16 mouse cellular contexts compared by ENCODE assay signal in the genomic region with DNA sequence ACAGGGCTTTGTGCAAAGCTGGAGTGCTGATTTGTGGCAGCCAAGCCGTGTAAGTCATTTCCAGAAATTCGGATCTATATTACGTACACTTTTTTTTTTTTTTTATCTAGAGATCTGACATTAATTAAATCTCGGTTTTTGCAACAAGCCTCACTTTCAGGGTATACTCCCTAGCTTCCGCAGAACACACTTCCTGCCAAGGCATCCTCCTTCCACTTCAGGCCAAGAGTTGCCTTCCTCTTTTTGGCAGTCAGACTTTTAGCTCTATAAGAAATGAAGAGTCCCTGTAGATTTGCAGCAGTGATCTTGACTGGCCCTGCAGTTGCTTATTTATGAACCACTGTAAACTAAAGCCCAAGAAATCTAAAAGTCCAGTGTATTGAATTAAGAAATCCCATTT. TPM values are rescaled to one million over a fixed set of nuclear protein-coding genes. Genes with fewer than 3 reads are reported as not detected.
A peak's percentile ranks its signal among the peaks of the same experiment; 100 is the strongest.
DNase-seq lines count a peak whose midpoint lies in the region; ATAC-seq and TF ChIP-seq lines count a peak whose summit lies in the region.
"Had no signal": no experiment of that assay in that cellular context is flagged by ENCODE, and none has a peak within 500 bp of the region (broad histone marks: within the 10 kb centered on the region; RNA-seq: fewer than 3 reads in every experiment).

No protein-coding gene starts in this region.

- 73% methylated on average over 5 of the region's 5 CpGs for WGBS in forebrain, embryonic 16.5 days
- WGBS in forebrain, embryonic 10.5 days: 93% methylated on average over 5 of the region's 5 CpGs
- WGBS in liver, adult 2 months: 76% methylated on average over 5 of the region's 5 CpGs
- 53% methylated on average over 5 of the region's 5 CpGs for WGBS in liver, embryonic 11.5 days
- WGBS in macrophage (ENCODE audit: missing documents): 0% methylated on average over 5 of the region's 5 CpGs

- no peaks in the 10 kb centered on the region for H3K4me1 ChIP-seq in forebrain, embryonic 16.5 days (replicated peaks; ENCODE audit: control insufficient read depth, insufficient read depth, low read length)
- H3K4me1 ChIP-seq in forebrain, embryonic 10.5 days: no peaks in the 10 kb centered on the region
- H3K4me1 ChIP-seq in liver, adult 2 months (ENCODE audit: control insufficient read depth, insufficient read depth, low read length): peaks cover 5% of the 10 kb centered on the region; the same call in 1 of the 2 replicates
- no peaks in the 10 kb centered on the region; the same call in 1 of the 2 replicates for H3K4me1 ChIP-seq in liver, embryonic 11.5 days (replicated peaks; ENCODE audit: control insufficient read depth, insufficient read depth, low read length)
- H3K4me1 ChIP-seq: embryonic facial prominence, embryonic 15.5 days; hindbrain, embryonic 15.5 days; liver, embryonic 13.5 days had no signal

- no peak for TF ChIP-seq CTCF in liver, adult 2 months (IDR thresholded peaks at IDR 0.05; ENCODE audit: low read depth, low read length)

- TF ChIP-seq POLR2A in liver, adult 2 months (IDR thresholded peaks at IDR 0.05; ENCODE audit: extremely low read depth, insufficient read depth, low read length): no peak

- H3K4me3 ChIP-seq in forebrain, embryonic 16.5 days (replicated peaks; ENCODE audit: low read length): no peak overlapping the region
- H3K4me3 ChIP-seq in forebrain, embryonic 10.5 days: no peak overlapping the region
- H3K4me3 ChIP-seq in liver, adult 2 months (ENCODE audit: insufficient read depth, low read depth, low read length): no peak overlapping the region
- H3K4me3 ChIP-seq in liver, embryonic 11.5 days (ENCODE audit: low read depth, low read length): no peak overlapping the region
- H3K4me3 ChIP-seq in macrophage (ENCODE audit: inconsistent target): no peak overlapping the region
- H3K4me3 ChIP-seq: embryonic facial prominence, embryonic 15.5 days; hindbrain, embryonic 15.5 days; liver, embryonic 13.5 days had no signal

- no peak overlapping the region for H3K27ac ChIP-seq in forebrain, embryonic 16.5 days (ENCODE audit: low read length)
- no peak overlapping the region for H3K27ac ChIP-seq in forebrain, embryonic 10.5 days
- H3K27ac ChIP-seq in liver, adult 2 months (replicated peaks; ENCODE audit: insufficient read depth, low read depth, low read length): no peak overlapping the region
- H3K27ac ChIP-seq in liver, embryonic 11.5 days (ENCODE audit: low read depth, low read length): no peak overlapping the region
- peak overlapping the region; percentile 54 for H3K27ac ChIP-seq in macrophage
- H3K27ac ChIP-seq: embryonic facial prominence, embryonic 15.5 days; hindbrain, embryonic 15.5 days; liver, embryonic 13.5 days had no signal

- no peaks in the 10 kb centered on the region for H3K79me2 ChIP-seq in liver, adult 2 months (ENCODE audit: control insufficient read depth, insufficient read depth, low read length)
- no peaks in the 10 kb centered on the region for H3K79me2 ChIP-seq in macrophage (ENCODE audit: inconsistent target)

- H3K27me3 ChIP-seq in forebrain, embryonic 16.5 days (replicated peaks; ENCODE audit: control insufficient read depth, insufficient read depth, low read length): no peaks in the 10 kb centered on the region
- H3K27me3 ChIP-seq in forebrain, embryonic 10.5 days (ENCODE audit: poor library complexity, severe bottlenecking): no peaks in the 10 kb centered on the region
- H3K27me3 ChIP-seq in liver, adult 2 months (ENCODE audit: control insufficient read depth, insufficient read depth, low read length): no peaks in the 10 kb centered on the region
- H3K27me3 ChIP-seq in liver, embryonic 11.5 days (replicated peaks; ENCODE audit: control insufficient read depth, insufficient read depth, low read length): no peaks in the 10 kb centered on the region
- H3K27me3 ChIP-seq: embryonic facial prominence, embryonic 15.5 days; hindbrain, embryonic 15.5 days; liver, embryonic 13.5 days had no signal

- no peaks in the 10 kb centered on the region for H3K9me3 ChIP-seq in forebrain, embryonic 16.5 days (ENCODE audit: control insufficient read depth, low read length)
- no peaks in the 10 kb centered on the region; the same call in 1 of the 2 replicates for H3K9me3 ChIP-seq in forebrain, embryonic 10.5 days
- no peaks in the 10 kb centered on the region for H3K9me3 ChIP-seq in liver, embryonic 11.5 days (ENCODE audit: control insufficient read depth, low read length)
- H3K9me3 ChIP-seq: embryonic facial prominence, embryonic 15.5 days; hindbrain, embryonic 15.5 days; liver, embryonic 13.5 days had no signal

- no peak overlapping the region for H3K4me2 ChIP-seq in forebrain, embryonic 16.5 days (ENCODE audit: low read length)
- no peak overlapping the region for H3K4me2 ChIP-seq in liver, embryonic 11.5 days
- H3K4me2 ChIP-seq: embryonic facial prominence, embryonic 15.5 days; hindbrain, embryonic 15.5 days; liver, embryonic 13.5 days had no signal

- no peaks in the 10 kb centered on the region for H3K36me3 ChIP-seq in forebrain, embryonic 16.5 days (ENCODE audit: control insufficient read depth, insufficient read depth)
- no peaks in the 10 kb centered on the region for H3K36me3 ChIP-seq in forebrain, embryonic 10.5 days (replicated peaks)
- H3K36me3 ChIP-seq in liver, adult 2 months (ENCODE audit: control insufficient read depth, insufficient read depth, low read length): no peaks in the 10 kb centered on the region
- no peaks in the 10 kb centered on the region for H3K36me3 ChIP-seq in liver, embryonic 11.5 days (ENCODE audit: control insufficient read depth, insufficient read depth, low read length)
- no peaks in the 10 kb centered on the region for H3K36me3 ChIP-seq in macrophage (ENCODE audit: inconsistent target)
- H3K36me3 ChIP-seq: embryonic facial prominence, embryonic 15.5 days; hindbrain, embryonic 15.5 days; liver, embryonic 13.5 days had no signal

- H3K9ac ChIP-seq in forebrain, embryonic 16.5 days (replicated peaks; ENCODE audit: low read depth, low read length): no peak overlapping the region
- H3K9ac ChIP-seq in liver, adult 2 months (ENCODE audit: low read depth, low read length): no peak overlapping the region
- H3K9ac ChIP-seq in liver, embryonic 11.5 days (ENCODE audit: low read depth, low read length): no peak overlapping the region
- H3K9ac ChIP-seq: embryonic facial prominence, embryonic 15.5 days; hindbrain, embryonic 15.5 days; liver, embryonic 13.5 days had no signal

- peak; percentile 20; the same call in 1 of the 2 replicates for ATAC-seq in forebrain, embryonic 16.5 days
- ATAC-seq in liver, embryonic 11.5 days (replicated peaks; ENCODE audit: low FRiP score): no peak
- ATAC-seq in erythroid progenitor cell, adult 5-6 weeks (replicated peaks; ENCODE audit: low FRiP score, poor library complexity, severe bottlenecking): no peak
- ATAC-seq: forebrain, embryonic 14.5 days had no signal

- DNase-seq in forebrain, embryonic 10.5 days (ENCODE audit: extremely low spot score, low spot score): no peak
- DNase-seq in liver, adult 2 months (ENCODE audit: extremely low read depth, low read depth, low spot score): peak; percentile 19
- DNase-seq in liver, embryonic 11.5 days (ENCODE audit: low spot score): no peak
- no peak for DNase-seq in cerebellum, adult 18-20 months
- DNase-seq in spleen, postnatal 14 days (ENCODE audit: low spot score in 2 of 2): no peak
- DNase-seq: cerebellum, adult 2 months; heart, postnatal 10 days; kidney, adult 2 months; liver, embryonic 13.5 days; thymus, adult 2 months had no signal

RNA-seq across cellular contexts. Expression of a gene that starts 13.1 kb away (rescaled TPM):
- 59.4 and 64.7 TPM in 2 replicates for polyA plus RNA-seq in forebrain, embryonic 16.5 days (2015; fragmentation: Nextera tagmentation; extraction: Ambion mirVana)
- polyA plus RNA-seq in forebrain, embryonic 10.5 days (2016; fragmentation: Nextera tagmentation; extraction: Ambion mirVana): 63.0 and 65.0 TPM in 2 replicates
- total RNA-seq in liver, adult 2 months (2014; rRNA removed): 2.5 and 3.0 TPM in 2 replicates
- 0.46 and 0.72 TPM in 2 replicates for polyA plus RNA-seq in liver, adult 2 months (2012; rRNA removed)
- polyA plus RNA-seq in liver, embryonic 11.5 days (2014; fragmentation: Nextera tagmentation; extraction: Ambion mirVana): 21.9 and 26.6 TPM in 2 replicates
- 10 to 100 TPM in 10 of 26 experiments, 1 to 10 TPM in 16; 2.8 to 20.4 (median 8.8) TPM for total RNA-seq in macrophage (2018; cell fraction: chromatin; rRNA removed)
- total RNA-seq in macrophage (2018; cell fraction: cytosol; rRNA removed): 10 to 100 TPM; 11.8 to 29.9 (median 17.4) TPM
- 10 to 100 TPM in 23 of 26 experiments, 1 to 10 TPM in 3; 7.8 to 32.9 (median 16.2) TPM for total RNA-seq in macrophage (2018; cell fraction: nucleus; rRNA removed)
- polyA plus RNA-seq in macrophage (2018): 20.8 to 30.0 TPM (median 20.8 TPM) in 3 replicates
- 5.0 and 6.7 TPM in 2 replicates for total RNA-seq in erythroid progenitor cell, adult 5-6 weeks (2015; ENCODE audit: low replicate concordance)
- total RNA-seq in erythroid progenitor cell, adult 5-6 weeks (2017; ENCODE audit: low replicate concordance): 1.3 and 3.0 TPM in 2 replicates

Comparison
In these comparisons a context has a peak if more than half of its experiments do, and no peak if none do; other contexts are left out.
1. RNA of a gene that starts 13.1 kb away (polyA plus RNA-seq): 63.0 to 65.0 TPM in forebrain, embryonic 10.5 days, 59.4 to 64.7 TPM in forebrain, embryonic 16.5 days, 21.9 to 26.6 TPM in liver, embryonic 11.5 days and 20.8 to 30.0 TPM in macrophage; 0.46 to 0.72 TPM in liver, adult 2 months; every median in the first group is over 10 times any median in the second.